Mouse (Mus musculus) layer of hippocampus, postnatal 10 days (tissue): ENCODE measurements at regions not wholly inside any gene's neighbourhood (a gene's known extent, or its start where the extent isn't known, plus 50 kb on each side); places are given as distances from the start of the nearest gene placed in this dataset.
A peak's percentile ranks its signal among the peaks of the same experiment; 100 is the strongest.
"Not testable (repeated sequence)": the region's sequence is repeated elsewhere in the genome, so short reads cannot be mapped to it uniquely, and the experiment has no call there.

Experiments used
- DNase-seq, 2 experiments: peaks; one replicate each; pipeline ENCODE4 v3.0.0; 2021; ENCODE audit warnings: low spot score in 2 of 2

- DNase-seq: no peak
These were observed 556.0 kb downstream of the Nyap2 start for GRCm38 (mm10) chr1:81632704-81633103.

- no peak for DNase-seq
These were observed 560.6 kb downstream of the Nyap2 start for GRCm38 (mm10) chr1:81637357-81637756.

GRCm38 (mm10) chr1:81652990-81653717, 576.4 kb downstream of the Nyap2 start:
- no peak for DNase-seq

GRCm38 (mm10) chr1:81661245-81661644, 571.7 kb upstream of the Gm9747 start:
- no peak for DNase-seq

- no peak for DNase-seq
These were observed 561.8 kb upstream of the Gm9747 start for GRCm38 (mm10) chr1:81671142-81671541.

- DNase-seq: no peak
These were observed 561.2 kb upstream of the Gm9747 start for GRCm38 (mm10) chr1:81671725-81672124.

GRCm38 (mm10) chr1:81675576-81676342, 557.2 kb upstream of the Gm9747 start:
- no peak for DNase-seq

- DNase-seq: no peak
These were observed 555.0 kb upstream of the Gm9747 start for GRCm38 (mm10) chr1:81677768-81678400.

- DNase-seq: no peak
These were observed 536.8 kb upstream of the Gm9747 start for GRCm38 (mm10) chr1:81696129-81696528.

GRCm38 (mm10) chr1:81709169-81709568, 523.7 kb upstream of the Gm9747 start:
- DNase-seq: no peak

GRCm38 (mm10) chr1:81717091-81717490, 515.8 kb upstream of the Gm9747 start:
- DNase-seq: no peak

- no peak for DNase-seq
These were observed 514.7 kb upstream of the Gm9747 start for GRCm38 (mm10) chr1:81718233-81718632.

- no peak for DNase-seq
These were observed 508.1 kb upstream of the Gm9747 start for GRCm38 (mm10) chr1:81724859-81725258.

GRCm38 (mm10) chr1:81726268-81727132, 506.4 kb upstream of the Gm9747 start:
- DNase-seq: no peak

GRCm38 (mm10) chr1:81737111-81737833, 495.6 kb upstream of the Gm9747 start:
- DNase-seq: no peak

GRCm38 (mm10) chr1:81738384-81738783, 494.5 kb upstream of the Gm9747 start:
- no peak for DNase-seq

GRCm38 (mm10) chr1:81739392-81739791, 493.5 kb upstream of the Gm9747 start:
- no peak for DNase-seq

GRCm38 (mm10) chr1:81739981-81740380, 492.9 kb upstream of the Gm9747 start:
- no peak for DNase-seq

- not testable (repeated sequence) for DNase-seq
These were observed 491.0 kb upstream of the Gm9747 start for GRCm38 (mm10) chr1:81741882-81742281.

- peak; percentile 14 to 21 for DNase-seq
These were observed 488.4 kb upstream of the Gm9747 start for GRCm38 (mm10) chr1:81744524-81744923.
